Mouse (Mus musculus) stomach, embryonic 16.5 days (tissue): ENCODE data around the gene Brox. TPM values are rescaled to one million over a fixed set of nuclear protein-coding genes. Genes with fewer than 3 reads are reported as not detected.

Source experiments
- ATAC-seq: fragments of 200-750 bp; cut with Nextera tagmentation; 2 replicates; pipeline ENCODE4 v1.8.0; 2017; ENCODE audit warnings: moderate number of reproducible peaks, moderate TSS enrichment; ENCODE audit not compliant: insufficient read depth, low FRiP score
- H3K27ac ChIP-seq: fragments of 300-500 bp; sonication (generic); 2 replicates; pipeline ENCODE4 v1.5.1; 2014; ENCODE audit warnings: low read length
- H3K27me3 ChIP-seq: fragments of 300-500 bp; sonication (generic); 2 replicates; pipeline ENCODE4 v1.6.1; 2014; ENCODE audit warnings: low read length, control low read depth, mixed read lengths; ENCODE audit not compliant: control insufficient read depth, insufficient read depth
- H3K36me3 ChIP-seq: fragments of 300-500 bp; sonication (generic); 2 replicates; pipeline ENCODE4 v1.6.1; 2014; ENCODE audit warnings: low read length; ENCODE audit not compliant: control insufficient read depth, insufficient read depth
- H3K4me1 ChIP-seq: fragments of 300-500 bp; sonication (generic); 2 replicates; pipeline ENCODE4 v1.6.1; 2014; ENCODE audit warnings: low read length, control low read depth, mixed read lengths; ENCODE audit not compliant: control insufficient read depth, insufficient read depth
- H3K4me2 ChIP-seq: fragments of 300-500 bp; sonication (generic); 2 replicates; pipeline ENCODE4 v1.6.1; 2014; ENCODE audit warnings: low read depth, low read length, mixed read lengths
- H3K4me3 ChIP-seq: fragments of 300-500 bp; sonication (generic); replicated peaks from 2 replicates; pipeline ENCODE4 v1.5.1; 2014; ENCODE audit warnings: mild to moderate bottlenecking, low read length
- H3K9ac ChIP-seq: fragments of 300-500 bp; sonication (generic); 2 replicates; pipeline ENCODE4 v1.6.1; 2014; ENCODE audit warnings: low read length
- H3K9me3 ChIP-seq: fragments of 300-500 bp; sonication (generic); replicated peaks from 2 replicates; pipeline ENCODE4 v1.6.1; 2016; ENCODE audit warnings: low read length, control low read depth; ENCODE audit not compliant: control insufficient read depth
- WGBS: fragments of 180-500 bp; shearing (Covaris S2); extraction: QIAGEN DNeasy Blood & Tissue Kit; methylation state at CpG from one replicate; pipeline ENCODE4 v1.1.7; 2014; 5-methylcytosine and 5-hydroxymethylcytosine counted together
- polyA plus RNA-seq: library from polyadenylated mRNA; unstranded; fragments of >200 nt; fragmentation: Nextera tagmentation; extraction: Ambion mirVana; gene quantifications from 2 replicates; pipeline ENCODE4 v1.2.1, GENCODE M21; 2015

The Brox gene
- polyA plus RNA-seq, 1 experiment from 2014 or later, result 45.6 TPM

DNA sequence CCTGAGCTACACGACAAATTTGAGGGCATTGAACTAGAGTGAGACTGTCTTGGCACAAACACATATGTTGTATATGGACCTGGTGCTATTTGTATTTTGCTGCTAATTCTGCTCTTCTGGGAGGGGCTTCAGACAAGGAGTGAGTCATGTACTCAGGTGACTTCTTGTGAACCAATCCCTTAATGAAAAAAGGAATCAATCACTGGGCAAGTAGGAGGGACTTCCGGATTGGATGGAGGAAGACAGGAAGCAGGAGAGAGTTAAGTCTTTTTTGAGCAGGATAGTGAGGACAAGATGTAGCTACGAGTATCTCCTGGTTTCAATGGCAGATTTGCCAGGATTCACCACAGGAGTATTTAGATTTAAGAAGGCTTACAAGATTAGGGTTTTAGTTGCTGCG is 7.5 kb downstream of the Brox start:
- no peaks in the 10 kb centered on the region for H3K4me1 ChIP-seq
- no peak overlapping the region for H3K4me2 ChIP-seq
- no peak overlapping the region for H3K9ac ChIP-seq
- H3K4me3 ChIP-seq, result no peak overlapping the region
- no peaks in the 10 kb centered on the region for H3K27me3 ChIP-seq
- H3K27ac ChIP-seq, result no peak overlapping the region
- peaks cover 3% of the 10 kb centered on the region; the same call in 1 of the 2 replicates for H3K36me3 ChIP-seq
- no peak for ATAC-seq
- H3K9me3 ChIP-seq, result no peaks in the 10 kb centered on the region
- 92% methylated on average over 4 of the region's 4 CpGs for WGBS

DNA sequence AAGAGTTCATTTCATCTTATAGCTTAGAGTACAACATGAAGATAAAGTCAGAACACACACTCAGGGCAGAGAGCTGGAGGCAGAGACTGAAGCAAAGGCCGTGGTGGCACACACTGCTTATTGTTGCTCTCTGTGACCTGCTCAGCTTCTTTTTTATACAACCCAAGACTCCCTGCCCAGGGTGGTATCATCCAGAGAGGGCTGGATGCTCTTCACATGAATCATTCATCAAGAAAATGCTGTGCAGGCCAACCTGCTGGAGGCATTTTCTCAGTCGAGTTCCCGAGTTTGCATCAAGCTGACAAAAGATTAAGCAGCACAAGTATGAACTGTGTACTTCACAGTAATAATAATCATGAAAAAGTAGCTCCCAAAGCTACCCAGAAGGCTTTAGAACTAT is 8.7 kb downstream of the Brox start:
- 94% methylated on average over 3 of the region's 3 CpGs for WGBS
- Histone ChIP-seq H3K36me3 (0 out of 2 replicates have a peak, but pooled peaks cover 8% of the 10 kb centered on the region), H3K9me3 (no peaks in the 10 kb centered on the region)

DNA sequence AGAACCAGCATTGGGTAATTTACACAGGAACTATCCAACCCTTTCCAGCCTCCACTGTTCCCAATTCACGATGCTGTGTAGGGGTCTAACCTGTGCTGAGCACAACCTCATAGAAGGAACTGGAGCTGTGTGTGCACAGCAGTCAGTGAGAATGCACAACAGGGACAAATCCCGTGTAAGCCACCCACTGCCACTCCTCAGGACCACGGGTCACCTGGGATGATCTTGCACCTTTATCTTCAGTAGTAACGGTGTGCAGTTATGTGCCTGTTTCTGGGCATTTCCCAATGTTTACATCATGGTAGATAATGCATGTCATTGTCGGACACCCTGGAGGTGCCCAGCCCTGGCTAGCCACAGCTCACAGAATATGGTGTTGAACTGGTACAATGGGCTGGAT is 21.3 kb downstream of the Brox start:
- no peak overlapping the region for H3K9ac ChIP-seq
- H3K4me2 ChIP-seq, result no peak overlapping the region
- H3K4me1 ChIP-seq, result no peaks in the 10 kb centered on the region
- no peak overlapping the region for H3K4me3 ChIP-seq
- H3K9me3 ChIP-seq, result no peaks in the 10 kb centered on the region
- ATAC-seq, result no peak
- no peak overlapping the region for H3K27ac ChIP-seq
- H3K27me3 ChIP-seq, result no peaks in the 10 kb centered on the region
- peaks cover 3% of the 10 kb centered on the region; the same call in 1 of the 2 replicates for H3K36me3 ChIP-seq
- WGBS, result 68% methylated on average over 5 of the region's 5 CpGs

More for the DNA sequence above, 8.7 kb downstream of the Brox start:
- ATAC-seq, result no peak
- H3K27ac ChIP-seq, result no peak overlapping the region
- no peak overlapping the region for H3K4me3 ChIP-seq
- no peak overlapping the region for H3K4me2 ChIP-seq
- no peaks in the 10 kb centered on the region for H3K4me1 ChIP-seq
- no peak overlapping the region for H3K9ac ChIP-seq
- H3K27me3 ChIP-seq, result no peaks in the 10 kb centered on the region

DNA sequence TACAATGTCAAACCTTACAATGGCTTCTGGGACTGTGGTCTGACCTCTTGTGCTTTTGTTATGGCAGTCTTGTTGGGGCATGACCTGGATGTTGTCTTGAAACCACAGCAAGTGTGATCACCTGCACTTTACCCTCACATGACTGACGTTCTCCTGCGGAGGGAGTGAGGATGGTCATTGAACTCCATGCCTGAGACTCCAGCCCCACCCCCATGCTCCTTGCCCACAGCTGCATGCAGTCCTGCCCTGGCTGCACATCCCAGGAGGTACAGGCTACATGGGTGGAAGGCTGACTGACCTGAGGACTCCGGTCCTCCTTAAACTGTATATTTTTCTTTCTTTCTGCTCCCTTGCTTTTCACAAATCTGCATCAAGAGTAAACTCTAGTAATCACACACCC is 22.7 kb downstream of the Brox start:
- H3K4me2 ChIP-seq, result no peak overlapping the region
- no peaks in the 10 kb centered on the region for H3K4me1 ChIP-seq
- no peaks in the 10 kb centered on the region for H3K36me3 ChIP-seq
- H3K4me3 ChIP-seq, result no peak overlapping the region
- H3K9ac ChIP-seq, result no peak overlapping the region
- no peak for ATAC-seq
- 52% methylated on average over 3 of the region's 3 CpGs for WGBS
- H3K9me3 ChIP-seq, result no peaks in the 10 kb centered on the region
- H3K27me3 ChIP-seq, result no peaks in the 10 kb centered on the region
- no peak overlapping the region for H3K27ac ChIP-seq

DNA sequence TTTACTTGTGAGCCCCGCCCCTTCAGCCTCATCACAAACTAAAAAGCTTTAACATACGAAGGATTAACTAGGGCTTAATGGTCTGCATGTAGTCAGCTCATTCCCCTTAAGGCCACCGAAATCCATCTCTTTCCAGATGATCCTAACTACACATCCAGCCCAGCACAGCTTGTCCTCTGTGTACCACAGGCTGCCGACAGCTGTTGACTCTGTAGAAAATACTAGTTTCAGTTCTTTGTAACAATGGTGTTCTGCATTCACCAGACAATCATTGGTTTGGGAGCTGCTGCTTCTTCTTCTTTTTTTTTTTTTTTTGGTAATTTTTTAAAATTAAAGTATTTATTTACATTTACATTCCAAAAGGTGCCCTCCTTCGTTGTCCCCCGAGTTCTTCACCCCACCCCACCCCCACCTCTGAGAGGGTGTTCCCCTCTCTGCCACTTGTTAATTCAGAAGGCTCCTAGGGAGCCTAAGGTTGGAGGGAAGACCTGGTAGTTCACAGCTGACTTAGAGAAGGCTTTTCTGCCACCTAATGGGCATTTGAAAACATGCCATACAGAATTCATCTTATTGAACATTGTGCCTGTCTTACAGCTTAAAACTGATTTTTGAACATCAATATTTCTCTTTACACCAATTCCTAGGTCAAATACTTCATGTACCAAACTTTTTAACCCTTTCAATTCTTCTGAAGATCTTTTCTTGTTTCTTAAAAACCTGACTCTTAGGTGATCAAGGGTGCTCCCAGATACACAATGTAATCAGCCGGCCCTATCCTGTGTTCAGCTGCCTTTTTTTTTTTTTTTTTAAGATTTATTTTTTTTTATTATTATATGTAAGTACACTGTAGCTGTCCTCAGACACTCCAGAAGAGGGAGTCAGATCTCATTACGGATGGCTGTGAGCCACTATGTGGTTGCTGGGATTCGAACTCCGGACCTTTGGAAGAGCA is 23.9 kb downstream of the Brox start:
- Histone ChIP-seq H3K9ac (no peak overlapping the region), H3K9me3 (no peaks in the 10 kb centered on the region), H3K4me1 (no peaks in the 10 kb centered on the region), H3K27ac (no peak overlapping the region), H3K4me2 (no peak overlapping the region), H3K27me3 (no peaks in the 10 kb centered on the region), H3K36me3 (no peaks in the 10 kb centered on the region), H3K4me3 (no peak overlapping the region)
- 53% methylated on average over 10 of the region's 10 CpGs for WGBS
- ATAC-seq, result no peak

DNA sequence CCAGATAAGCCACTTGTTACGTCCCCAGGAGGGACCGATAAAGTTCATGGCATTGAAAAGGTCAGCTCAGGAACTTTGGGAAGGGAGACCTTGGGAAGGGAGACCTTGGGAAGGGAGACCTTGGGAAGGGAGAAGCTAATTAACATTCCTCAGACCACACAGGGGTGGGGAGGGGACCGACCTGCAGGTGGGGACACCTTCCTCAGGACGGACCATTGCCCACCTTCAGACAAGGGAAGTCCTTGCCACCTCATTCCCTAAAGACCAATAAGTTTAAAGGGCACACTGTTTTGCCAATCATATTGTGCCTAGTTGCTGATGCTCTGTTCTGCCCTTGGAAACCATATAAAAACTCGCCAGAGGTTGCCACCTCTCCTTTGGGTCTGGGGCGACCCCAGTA is 29.4 kb downstream of the Brox start:
- H3K4me2 ChIP-seq, result no peak overlapping the region
- WGBS, result 66% methylated on average over 6 of the region's 6 CpGs

DNA sequence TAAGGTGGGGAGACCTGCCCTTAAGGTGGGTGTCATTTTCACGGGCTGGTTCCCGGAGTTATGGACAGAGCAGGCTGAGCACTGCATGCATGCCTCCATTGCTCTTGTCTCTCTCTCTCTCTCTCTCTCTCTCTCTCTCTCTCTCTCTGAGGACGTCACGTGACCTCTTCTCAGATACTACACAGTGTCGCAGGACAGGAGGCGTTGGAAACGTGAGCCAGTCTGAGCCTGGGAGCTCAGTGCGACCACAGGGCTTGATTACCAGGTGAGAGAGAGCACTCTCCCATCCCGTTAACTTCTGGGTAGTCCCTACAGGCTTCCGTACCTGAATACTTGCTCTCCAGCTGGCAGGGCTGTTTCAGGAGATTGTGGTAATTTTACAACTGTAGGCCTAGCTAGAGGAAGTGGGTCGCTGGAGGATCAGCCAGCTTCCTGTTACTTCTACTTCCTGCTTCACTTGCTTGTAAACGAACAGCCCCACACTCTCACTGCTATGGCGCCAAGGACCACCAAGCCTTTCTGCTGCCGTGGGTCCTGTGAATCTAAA is 31.1 kb downstream of the Brox start:
- Histone ChIP-seq H3K9me3 (no peaks in the 10 kb centered on the region), H3K4me3 (no peak overlapping the region), H3K4me2 (no peak overlapping the region), H3K4me1 (no peaks in the 10 kb centered on the region; the same call in 1 of the 2 replicates), H3K36me3 (no peaks in the 10 kb centered on the region), H3K27me3 (no peaks in the 10 kb centered on the region), H3K27ac (no peak overlapping the region), H3K9ac (no peak overlapping the region)
- 59% methylated on average over 14 of the region's 14 CpGs for WGBS
- no peak for ATAC-seq

More for the DNA sequence above, 29.4 kb downstream of the Brox start:
- Histone ChIP-seq H3K9me3 (no peaks in the 10 kb centered on the region), H3K27me3 (no peaks in the 10 kb centered on the region), H3K9ac (no peak overlapping the region), H3K27ac (no peak overlapping the region), H3K4me3 (no peak overlapping the region), H3K36me3 (no peaks in the 10 kb centered on the region), H3K4me1 (no peaks in the 10 kb centered on the region; the same call in 1 of the 2 replicates)
- no peak for ATAC-seq

DNA sequence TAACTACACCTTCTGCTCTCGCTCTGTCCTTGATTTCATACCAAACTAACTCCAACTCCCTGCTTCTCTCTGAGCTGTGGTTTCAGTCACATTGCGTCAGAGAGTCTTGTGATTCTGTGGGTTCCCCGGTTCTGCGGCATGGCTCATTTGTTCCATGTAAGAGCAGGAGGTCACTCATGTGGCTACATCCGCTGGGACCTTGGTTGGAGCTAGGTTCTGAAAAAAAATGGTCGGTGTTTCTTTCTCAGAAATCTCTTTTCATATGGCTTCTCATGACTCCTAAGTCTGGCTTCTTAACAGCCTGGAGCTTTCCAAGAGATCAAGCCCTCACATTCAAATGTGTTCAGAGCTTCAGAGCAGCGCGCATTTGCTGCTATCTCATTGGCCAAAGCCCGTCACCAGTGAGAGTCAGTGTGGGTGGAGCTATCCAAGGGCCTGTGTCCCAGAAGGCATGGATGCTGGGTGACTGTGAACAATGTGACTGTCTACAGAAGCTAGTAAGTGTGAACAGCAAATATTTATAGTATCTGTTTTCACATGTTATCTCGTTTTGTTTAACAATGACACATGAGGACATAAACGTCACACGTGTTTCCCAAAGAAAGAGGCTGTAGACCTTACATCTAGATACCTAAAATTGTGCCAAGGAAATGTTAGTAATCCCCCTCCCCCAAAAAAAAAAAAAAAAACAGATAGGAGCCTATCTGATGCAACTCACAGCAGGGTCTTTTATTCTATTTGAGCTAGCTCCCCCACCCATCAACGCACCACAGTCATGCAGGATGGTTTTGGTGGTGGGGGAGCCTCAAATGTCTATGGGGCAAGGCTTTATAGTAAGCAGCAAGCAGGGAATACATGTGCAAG is 32.7 kb downstream of the Brox start:
- WGBS, result 60% methylated on average over 13 of the region's 13 CpGs
- no peak overlapping the region for H3K9ac ChIP-seq
- ATAC-seq, result 0 out of 2 replicates have a peak, but pooled peaks have one; percentile 29

More for the DNA sequence above, 32.7 kb downstream of the Brox start:
- Histone ChIP-seq H3K27me3 (no peaks in the 10 kb centered on the region), H3K4me2 (peak overlapping the region; percentile 14; the same call in 1 of the 2 replicates), H3K27ac (no peak overlapping the region), H3K36me3 (no peaks in the 10 kb centered on the region), H3K9me3 (no peaks in the 10 kb centered on the region), H3K4me3 (no peak overlapping the region), H3K4me1 (no peaks in the 10 kb centered on the region; the same call in 1 of the 2 replicates)
